Mouse (Mus musculus) liver, embryonic 16.5 days (tissue): ENCODE data around the gene Rtl9. TPM values are rescaled to one million over a fixed set of nuclear protein-coding genes. Genes with fewer than 3 reads are reported as not detected.

Experiments used
- ATAC-seq: fragments of 200-750 bp; cut with Nextera tagmentation; 2 replicates; pipeline ENCODE4 v1.8.0; 2017; ENCODE audit warnings: low read depth, mild to moderate bottlenecking, moderate number of reproducible peaks, moderate library complexity
- H3K27ac ChIP-seq: fragments of 300-500 bp; sonication (generic); 2 replicates; pipeline ENCODE4 v1.5.1; 2014; ENCODE audit warnings: mild to moderate bottlenecking, low read length
- H3K27me3 ChIP-seq: fragments of 300-500 bp; sonication (generic); 2 replicates; pipeline ENCODE4 v1.6.1; 2014; ENCODE audit warnings: low read depth, low read length, mixed read lengths; ENCODE audit not compliant: control insufficient read depth, insufficient read depth
- H3K36me3 ChIP-seq: fragments of 300-500 bp; sonication (generic); 2 replicates; pipeline ENCODE4 v1.6.1; 2014; ENCODE audit warnings: mild to moderate bottlenecking; ENCODE audit not compliant: control insufficient read depth, insufficient read depth
- H3K4me1 ChIP-seq: fragments of 300-500 bp; sonication (generic); 2 replicates; pipeline ENCODE4 v1.6.1; 2014; ENCODE audit warnings: low read depth, low read length, mixed read lengths; ENCODE audit not compliant: control insufficient read depth
- H3K4me2 ChIP-seq: fragments of 300-500 bp; sonication (generic); 2 replicates; pipeline ENCODE4 v1.6.1; 2014; ENCODE audit warnings: low read depth, low read length, mixed read lengths
- H3K4me3 ChIP-seq: fragments of 300-500 bp; sonication (generic); 2 replicates; pipeline ENCODE4 v1.5.1; 2014; ENCODE audit warnings: low read depth, mild to moderate bottlenecking, low read length
- H3K9ac ChIP-seq: fragments of 300-500 bp; sonication (generic); 2 replicates; pipeline ENCODE4 v1.6.1; 2014; ENCODE audit warnings: low read depth, low read length
- H3K9me3 ChIP-seq: fragments of 300-500 bp; sonication (generic); replicated peaks from 2 replicates; pipeline ENCODE4 v1.6.1; 2016; ENCODE audit warnings: low read length; ENCODE audit not compliant: control insufficient read depth
- WGBS: fragments of 180-500 bp; shearing (Covaris S2); extraction: QIAGEN DNeasy Blood & Tissue Kit; methylation state at CpG from one replicate; pipeline ENCODE4 v1.1.7; 2014; ENCODE audit not compliant: insufficient replicate concordance; 5-methylcytosine and 5-hydroxymethylcytosine counted together
- polyA plus RNA-seq: library from polyadenylated mRNA; unstranded; fragments of >200 nt; fragmentation: Nextera tagmentation; extraction: Ambion mirVana; gene quantifications from 2 replicates; pipeline ENCODE4 v1.2.1, GENCODE M21; 2015

Gene Rtl9
- polyA plus RNA-seq, 1 experiment from 2014 or later = 0.02 TPM

GRCm38 (mm10) chrX:143067115-143067514, 32.3 kb upstream of the Rtl9 start:
- Histone ChIP-seq H3K4me3 (no peak overlapping the region), H3K4me1 (no peaks in the 10 kb centered on the region), H3K9me3 (no peaks in the 10 kb centered on the region), H3K9ac (no peak overlapping the region), H3K36me3 (no peaks in the 10 kb centered on the region), H3K27me3 (no peaks in the 10 kb centered on the region; the same call in 1 of the 2 replicates), H3K4me2 (no peak overlapping the region), H3K27ac (no peak overlapping the region)
- ATAC-seq = no peak
- 79% methylated on average over 1 of the region's 1 CpGs for WGBS

GRCm38 (mm10) chrX:143067576-143067975, 31.8 kb upstream of the Rtl9 start:
- H3K9ac ChIP-seq = no peak overlapping the region
- H3K4me2 ChIP-seq = no peak overlapping the region
- H3K4me1 ChIP-seq = no peaks in the 10 kb centered on the region
- no peaks in the 10 kb centered on the region for H3K36me3 ChIP-seq
- 55% methylated on average over 5 of the region's 5 CpGs for WGBS
- no peaks in the 10 kb centered on the region; the same call in 1 of the 2 replicates for H3K27me3 ChIP-seq
- ATAC-seq = no peak
- no peak overlapping the region for H3K27ac ChIP-seq
- H3K4me3 ChIP-seq = no peak overlapping the region
- no peaks in the 10 kb centered on the region for H3K9me3 ChIP-seq

GRCm38 (mm10) chrX:143080458-143081336, 18.7 kb upstream of the Rtl9 start:
- H3K9me3 ChIP-seq = no peaks in the 10 kb centered on the region
- no peak overlapping the region for H3K9ac ChIP-seq
- peaks cover 20% of the 10 kb centered on the region for H3K27me3 ChIP-seq
- H3K4me2 ChIP-seq = no peak overlapping the region
- H3K4me1 ChIP-seq = no peaks in the 10 kb centered on the region
- WGBS = 28% methylated on average over 22 of the region's 23 CpGs
- H3K36me3 ChIP-seq = no peaks in the 10 kb centered on the region
- no peak overlapping the region for H3K27ac ChIP-seq
- no peak for ATAC-seq
- no peak overlapping the region for H3K4me3 ChIP-seq

- Histone ChIP-seq H3K9ac (no peak overlapping the region), H3K36me3 (no peaks in the 10 kb centered on the region), H3K4me1 (no peaks in the 10 kb centered on the region), H3K27ac (no peak overlapping the region), H3K27me3 (peaks cover 22% of the 10 kb centered on the region), H3K4me3 (no peak overlapping the region), H3K4me2 (no peak overlapping the region), H3K9me3 (no peaks in the 10 kb centered on the region)
- ATAC-seq = no peak
- 60% methylated on average over 1 of the region's 1 CpGs for WGBS
Measured at GRCm38 (mm10) chrX:143082732-143083131, 16.7 kb upstream of the Rtl9 start.

- Histone ChIP-seq H3K9me3 (no peaks in the 10 kb centered on the region), H3K9ac (no peak overlapping the region), H3K4me3 (no peak overlapping the region), H3K27me3 (peaks cover 2% of the 10 kb centered on the region; the same call in 1 of the 2 replicates), H3K4me1 (no peaks in the 10 kb centered on the region), H3K27ac (no peak overlapping the region), H3K36me3 (no peaks in the 10 kb centered on the region), H3K4me2 (no peak overlapping the region)
- WGBS = 63% methylated on average over 7 of the region's 7 CpGs
- no peak for ATAC-seq
Measured at GRCm38 (mm10) chrX:143088225-143088624, 11.2 kb upstream of the Rtl9 start.

- no peak overlapping the region for H3K27ac ChIP-seq
- no peaks in the 10 kb centered on the region for H3K9me3 ChIP-seq
- no peak for ATAC-seq
- whole genome bisulfite sequencing = 45% methylated on average over 6 of the region's 6 CpGs
- no peak overlapping the region for H3K9ac ChIP-seq
- H3K36me3 ChIP-seq = no peaks in the 10 kb centered on the region
- no peak overlapping the region for H3K4me2 ChIP-seq
- H3K27me3 ChIP-seq = no peaks in the 10 kb centered on the region; the same call in 1 of the 2 replicates
- H3K4me3 ChIP-seq = no peak overlapping the region
- no peaks in the 10 kb centered on the region for H3K4me1 ChIP-seq
Measured at GRCm38 (mm10) chrX:143090904-143091588, 8.3 kb upstream of the Rtl9 start.

- Histone ChIP-seq H3K4me3 (no peak overlapping the region), H3K9ac (no peak overlapping the region), H3K4me2 (no peak overlapping the region), H3K27me3 (0 out of 2 replicates have a peak, but pooled peaks cover 2% of the 10 kb centered on the region), H3K27ac (no peak overlapping the region), H3K36me3 (no peaks in the 10 kb centered on the region), H3K4me1 (no peaks in the 10 kb centered on the region), H3K9me3 (no peaks in the 10 kb centered on the region)
- ATAC-seq = no peak
- whole genome bisulfite sequencing = 56% methylated on average over 6 of the region's 6 CpGs
Measured at GRCm38 (mm10) chrX:143097551-143097950, 1.8 kb upstream of the Rtl9 start.

GRCm38 (mm10) chrX:143103146-143103545, 3.8 kb downstream of the Rtl9 start:
- no peaks in the 10 kb centered on the region for H3K36me3 ChIP-seq
- H3K4me1 ChIP-seq = no peaks in the 10 kb centered on the region
- no peak for ATAC-seq
- no peak overlapping the region for H3K9ac ChIP-seq
- H3K27ac ChIP-seq = no peak overlapping the region
- no peak overlapping the region for H3K4me3 ChIP-seq
- WGBS = 70% methylated on average over 5 of the region's 5 CpGs
- 0 out of 2 replicates have a peak, but pooled peaks cover 2% of the 10 kb centered on the region for H3K27me3 ChIP-seq
- H3K9me3 ChIP-seq = no peaks in the 10 kb centered on the region
- H3K4me2 ChIP-seq = no peak overlapping the region

- H3K4me3 ChIP-seq = no peak overlapping the region
- H3K36me3 ChIP-seq = no peaks in the 10 kb centered on the region
- no peak overlapping the region for H3K9ac ChIP-seq
- H3K9me3 ChIP-seq = no peaks in the 10 kb centered on the region
- H3K4me1 ChIP-seq = no peaks in the 10 kb centered on the region
- no peak for ATAC-seq
- 55% methylated on average over 1 of the region's 1 CpGs for WGBS
- H3K4me2 ChIP-seq = no peak overlapping the region
- no peaks in the 10 kb centered on the region for H3K27me3 ChIP-seq
- H3K27ac ChIP-seq = no peak overlapping the region
Measured at GRCm38 (mm10) chrX:143105866-143106265, 6.5 kb downstream of the Rtl9 start.
